Mouse (Mus musculus) ES-E14 (cell line): ENCODE data around the gene 1700122O11Rik. TPM values are rescaled to one million over a fixed set of nuclear protein-coding genes. Genes with fewer than 3 reads are reported as not detected.

Experiments used
- DNase-seq: peaks from one replicate; pipeline ENCODE4 v3.0.0-alpha.2; 2013; ENCODE audit warnings: low read depth, low spot score
- H3K27ac ChIP-seq: 2 replicates; pipeline ENCODE4 v1.5.1; 2012; ENCODE audit warnings: low read depth, mild to moderate bottlenecking, low read length, moderate library complexity, mixed read lengths; ENCODE audit not compliant: poor library complexity, insufficient read depth, severe bottlenecking
- H3K36me3 ChIP-seq: 2 replicates; pipeline ENCODE4 v1.6.1; 2012; ENCODE audit warnings: mild to moderate bottlenecking, low read length, moderate library complexity, mixed read lengths; ENCODE audit not compliant: control insufficient read depth, poor library complexity, insufficient read depth, severe bottlenecking
- H3K4me1 ChIP-seq, 2 experiments: fragments of 150-350 bp in 1 of 2; sonication (generic) in 1 of 2; 2 replicates each; pipeline ENCODE4 v1.6.1; 2012; ENCODE audit warnings: low read length in 2 of 2, mild to moderate bottlenecking in 1 of 2, mixed read lengths in 1 of 2; ENCODE audit not compliant: control insufficient read depth in 2 of 2, insufficient read depth in 2 of 2, poor library complexity in 1 of 2
- H3K4me3 ChIP-seq, 2 experiments: fragments of 150-350 bp in 1 of 2; sonication (generic) in 1 of 2; 2 replicates each; pipeline ENCODE4 v1.5.1; 2012; ENCODE audit warnings: low read length in 2 of 2, low read depth in 1 of 2, mild to moderate bottlenecking in 1 of 2, mixed read lengths in 1 of 2; ENCODE audit not compliant: insufficient read depth in 1 of 2, poor library complexity in 1 of 2, severe bottlenecking in 1 of 2
- H3K9ac ChIP-seq: 2 replicates; pipeline ENCODE4 v1.6.1; 2012; ENCODE audit warnings: low read depth, mild to moderate bottlenecking, low read length, mixed read lengths; ENCODE audit not compliant: poor library complexity, insufficient read depth, severe bottlenecking
- H3K9me3 ChIP-seq: fragments of 150-350 bp; sonication (generic); 2 replicates; pipeline ENCODE4 v1.6.1; 2012; ENCODE audit warnings: low read depth, mild to moderate bottlenecking, low read length; ENCODE audit not compliant: control insufficient read depth, insufficient read depth
- CHD2 ChIP-seq: IDR thresholded peaks from 2 replicates; pipeline ENCODE4 v1.6.1; 2014; ENCODE audit warnings: mild to moderate bottlenecking, low read depth, low read length, inconsistent platforms
- HCFC1 ChIP-seq: IDR thresholded peaks from 2 replicates; pipeline ENCODE4 v1.6.1; 2012; ENCODE audit warnings: low read length, inconsistent platforms, borderline replicate concordance; ENCODE audit not compliant: insufficient read depth
- MAFK ChIP-seq: IDR thresholded peaks from 2 replicates; pipeline ENCODE4 v1.6.1; 2014; ENCODE audit warnings: mild to moderate bottlenecking, low read depth, low read length, inconsistent platforms; ENCODE audit not compliant: insufficient read depth
- ZC3H11A ChIP-seq: IDR thresholded peaks from 2 replicates; pipeline ENCODE4 v1.6.1; 2012; ENCODE audit warnings: low read depth, mild to moderate bottlenecking, inconsistent platforms, low read length, borderline replicate concordance
- ZNF384 ChIP-seq: IDR thresholded peaks from 2 replicates; pipeline ENCODE4 v1.6.1; 2012; ENCODE audit warnings: low read depth, low read length, inconsistent platforms
- in situ Hi-C, 2 experiments: fragments of 600-800 bp; cut with MboI; formaldehyde crosslinking; loops; one replicate each; pipeline ENCODE4 v1.15.1; 2025; ENCODE audit warnings: low sequenced_read_pairs in 2 of 2, inconsistent platforms in 1 of 2; ENCODE audit not compliant: unreplicated experiment in 2 of 2
- total RNA-seq: library from RNA; depleted of rRNA; stranded (reverse); fragments of 300-350 nt; gene quantifications from 2 replicates; pipeline ENCODE4 v1.2.3, GENCODE M21; 2012

The 1700122O11Rik gene
- total RNA-seq, 1 experiment: not detected

GRCm38 (mm10) chr17:48052338-48053067 lies 14.4 kb upstream of the 1700122O11Rik start:
- no peak overlapping the region for H3K4me3 ChIP-seq
- TF ChIP-seq ZC3H11A (no peak), MAFK (no peak), ZNF384 (no peak)
- DNase-seq: no peak
- H3K4me1 ChIP-seq: no peaks in the 10 kb centered on the region
- no peak overlapping the region for H3K27ac ChIP-seq
- no peaks in the 10 kb centered on the region for H3K9me3 ChIP-seq
- H3K36me3 ChIP-seq: no peaks in the 10 kb centered on the region
- H3K9ac ChIP-seq: no peak overlapping the region
- in situ Hi-C loops: no loop called here

- Histone ChIP-seq H3K4me1 (no peaks in the 10 kb centered on the region), H3K4me3 (no peak overlapping the region), H3K27ac (no peak overlapping the region), H3K9ac (no peak overlapping the region), H3K36me3 (no peaks in the 10 kb centered on the region), H3K9me3 (no peaks in the 10 kb centered on the region)
- DNase-seq: no peak
- no peak for TF ChIP-seq ZC3H11A
- TF ChIP-seq MAFK: no peak
- TF ChIP-seq CHD2: no peak
- no peak for TF ChIP-seq ZNF384
- no peak for TF ChIP-seq HCFC1
- in situ Hi-C loops: no loop called here
These were observed 13.7 kb upstream of the 1700122O11Rik start for GRCm38 (mm10) chr17:48051638-48052337.

GRCm38 (mm10) chr17:48045631-48046030 lies 7.5 kb upstream of the 1700122O11Rik start:
- Histone ChIP-seq H3K36me3 (no peaks in the 10 kb centered on the region), H3K27ac (no peak overlapping the region), H3K4me3 (no peak overlapping the region), H3K9ac (no peak overlapping the region), H3K9me3 (no peaks in the 10 kb centered on the region), H3K4me1 (peaks cover 4 to 7% of the 10 kb centered on the region in 2 experiments; a peak in 2 of 4 replicates)
- TF ChIP-seq CHD2 (no peak), ZC3H11A (no peak), HCFC1 (no peak), MAFK (no peak), ZNF384 (no peak)
- peak; percentile 84 for DNase-seq
- in situ Hi-C loops: no loop called here

- Histone ChIP-seq H3K9me3 (no peaks in the 10 kb centered on the region), H3K9ac (no peak overlapping the region), H3K36me3 (no peaks in the 10 kb centered on the region), H3K27ac (no peak overlapping the region), H3K4me3 (no peak overlapping the region), H3K4me1 (peaks cover 5 to 7% of the 10 kb centered on the region in 2 experiments; a peak in 2 of 4 replicates)
- TF ChIP-seq ZNF384: no peak
- no peak for TF ChIP-seq CHD2
- no peak for TF ChIP-seq HCFC1
- no peak for TF ChIP-seq ZC3H11A
- no peak for TF ChIP-seq MAFK
- DNase-seq: no peak
- in situ Hi-C loops: no loop called here
These were observed 5.2 kb upstream of the 1700122O11Rik start for GRCm38 (mm10) chr17:48043154-48043880.
